Mouse (Mus musculus): ENCODE results near the gene Slc29a3. TPM values are rescaled to one million over a fixed set of nuclear protein-coding genes. Genes with fewer than 3 reads are reported as not detected.

Gene Slc29a3
- polyA plus RNA-seq, 1 experiment: 4.7 TPM

DNA sequence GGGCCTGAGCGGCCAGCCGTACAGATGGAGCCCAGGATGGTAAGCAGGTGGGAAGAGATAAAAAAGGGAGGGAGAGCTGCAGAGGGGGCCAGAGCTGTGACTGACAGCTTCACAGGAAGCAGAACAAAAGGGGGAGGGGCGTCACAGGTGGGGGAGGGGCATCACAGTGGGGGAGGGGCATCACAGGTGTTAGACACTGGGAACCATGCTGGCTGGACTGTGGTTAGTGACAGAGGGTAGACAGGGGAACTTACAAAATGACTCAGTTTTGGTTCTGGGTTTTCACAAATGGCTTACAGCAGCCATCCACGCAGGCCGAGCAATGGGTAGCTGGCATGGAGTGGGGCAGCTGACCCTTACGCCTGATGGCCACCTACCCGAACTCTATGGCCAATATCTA is 11.2 kb downstream of the Slc29a3 start:
- no peaks in the 10 kb centered on the region for H3K79me2 ChIP-seq (ENCODE audit: control insufficient read depth, insufficient read depth)
- no peaks in the 10 kb centered on the region for H3K27me3 ChIP-seq (ENCODE audit: control insufficient read depth, insufficient read depth, insufficient read length)
- TF ChIP-seq TCF3 (IDR thresholded peaks at IDR 0.05; ENCODE audit: insufficient read length, low read depth) (no peak), MYOG (IDR thresholded peaks at IDR 0.05; ENCODE audit: control insufficient read depth in 1 of 3, insufficient read depth in 1 of 3, insufficient read length in 2 of 3, low read depth in 2 of 3) (no peak), SRF (IDR thresholded peaks at IDR 0.05; ENCODE audit: control insufficient read depth, insufficient read length, low read depth) (no peak)
- H3K36me3 ChIP-seq (ENCODE audit: control insufficient read depth, insufficient read depth): no peaks in the 10 kb centered on the region
- H3K4me2 ChIP-seq (ENCODE audit: low read depth): no peak overlapping the region
- no peak overlapping the region for H3K4me3 ChIP-seq
- H3ac ChIP-seq (ENCODE audit: control insufficient read depth, insufficient read length): no peak overlapping the region

DNA sequence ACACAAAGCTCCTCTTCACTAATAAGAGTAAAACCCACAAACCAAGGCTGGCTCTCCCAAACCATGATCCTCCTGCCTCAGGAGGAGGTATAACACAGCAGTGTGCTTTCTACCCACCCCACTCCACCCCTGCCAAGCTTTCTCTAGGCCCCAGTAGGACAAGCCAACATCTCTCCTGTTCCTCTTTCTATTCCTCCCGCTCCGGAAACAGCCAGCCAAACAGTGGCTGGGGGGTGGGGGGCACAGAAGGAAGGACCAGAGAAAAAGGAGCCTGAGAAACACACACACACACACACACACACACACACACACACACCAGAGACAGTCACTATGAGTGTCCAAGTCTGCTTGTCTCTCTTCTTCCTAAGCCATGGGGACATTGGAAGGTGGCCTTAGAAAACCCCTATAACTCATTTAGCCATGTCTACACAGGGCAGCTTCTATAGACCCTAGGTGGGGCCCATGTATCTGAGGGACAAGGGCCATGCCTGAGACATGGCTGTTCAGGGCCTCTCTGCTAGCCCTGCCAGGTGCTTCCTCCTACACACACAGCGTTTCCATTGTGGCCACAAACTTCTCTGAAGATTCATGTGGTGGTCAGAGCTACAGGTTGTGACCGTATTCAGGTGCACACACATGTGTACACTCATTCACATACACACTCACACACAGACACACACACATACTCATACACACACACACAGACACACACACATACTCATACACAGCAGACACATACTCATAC is 12.8 kb downstream of the Slc29a3 start:
- H3K4me2 ChIP-seq (ENCODE audit: low read depth): no peak overlapping the region
- H3K79me2 ChIP-seq (ENCODE audit: control insufficient read depth, insufficient read depth): no peaks in the 10 kb centered on the region
- H3K4me3 ChIP-seq: no peak overlapping the region
- no peaks in the 10 kb centered on the region for H3K27me3 ChIP-seq (ENCODE audit: control insufficient read depth, insufficient read depth, insufficient read length)
- no peaks in the 10 kb centered on the region for H3K36me3 ChIP-seq (ENCODE audit: control insufficient read depth, insufficient read depth)
- no peak overlapping the region for H3ac ChIP-seq (ENCODE audit: control insufficient read depth, insufficient read length)
- TF ChIP-seq TCF3 (IDR thresholded peaks at IDR 0.05; ENCODE audit: insufficient read length, low read depth) (no peak), MAX (IDR thresholded peaks at IDR 0.05; ENCODE audit: low read depth) (no peak), MYOD1 (IDR thresholded peaks at IDR 0.05; ENCODE audit: control insufficient read depth in 1 of 3, insufficient read length in 2 of 3, low read depth in 2 of 3) (no peak), TCF12 (IDR thresholded peaks at IDR 0.05; ENCODE audit: insufficient read depth, poor library complexity, severe bottlenecking) (no peak), USF1 (IDR thresholded peaks at IDR 0.05; ENCODE audit: low read depth) (no peak), POLR2A (IDR thresholded peaks at IDR 0.05; ENCODE audit: insufficient read length, low read depth) (no peak), SRF (IDR thresholded peaks at IDR 0.05; ENCODE audit: control insufficient read depth, insufficient read length, low read depth) (no peak), REST (IDR thresholded peaks at IDR 0.05; ENCODE audit: insufficient read depth, insufficient read length) (no peak), POLR2AphosphoS2 (IDR thresholded peaks at IDR 0.05; ENCODE audit: insufficient read length, low read depth) (no peak), MYOG (IDR thresholded peaks at IDR 0.05; ENCODE audit: control insufficient read depth in 1 of 3, insufficient read depth in 1 of 3, insufficient read length in 2 of 3, low read depth in 2 of 3) (no peak), E2F4 (IDR thresholded peaks at IDR 0.05; ENCODE audit: insufficient read depth) (no peak)

DNA sequence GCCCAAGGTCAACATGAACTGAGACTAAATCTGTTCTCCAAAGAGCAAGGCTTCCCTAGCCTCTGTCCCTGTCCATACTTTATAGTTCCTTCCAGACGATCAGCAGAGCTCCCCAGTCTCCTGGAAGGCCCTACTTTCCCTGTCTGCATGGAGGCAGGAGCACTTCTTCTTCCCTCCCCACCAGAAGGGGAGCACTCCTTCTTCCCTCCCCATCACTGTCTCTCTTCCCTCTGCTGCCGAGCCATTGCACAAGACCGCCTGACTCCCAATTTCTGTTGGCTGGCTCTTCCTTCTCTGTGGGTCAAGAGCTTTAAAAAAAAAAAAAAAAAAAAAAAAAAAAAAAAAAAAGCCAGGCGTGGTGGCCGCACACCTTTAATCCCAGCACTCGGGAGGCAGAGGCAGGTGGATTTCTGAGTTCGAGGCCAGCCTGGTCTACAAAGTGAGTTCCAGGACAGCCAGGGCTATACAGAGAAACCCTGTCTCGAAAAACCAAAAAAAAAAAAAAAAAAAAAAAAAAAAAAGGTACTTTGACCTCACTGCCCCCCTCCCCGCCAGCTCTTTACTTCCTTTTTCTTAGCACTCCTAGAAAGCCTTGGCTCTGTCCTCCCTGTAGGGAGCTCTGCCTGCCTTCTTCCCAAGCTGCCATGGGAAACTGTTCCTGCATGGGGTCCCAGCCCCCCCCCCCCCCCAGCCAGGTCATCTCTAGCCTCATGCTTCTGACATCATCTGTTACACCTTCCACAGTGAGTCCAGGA is 14.5 kb downstream of the Slc29a3 start:
- no peak overlapping the region for H3K4me3 ChIP-seq
- no peaks in the 10 kb centered on the region for H3K36me3 ChIP-seq (ENCODE audit: control insufficient read depth, insufficient read depth)
- TF ChIP-seq TCF3 (IDR thresholded peaks at IDR 0.05; ENCODE audit: insufficient read length, low read depth) (no peak), MYOG (IDR thresholded peaks at IDR 0.05; ENCODE audit: control insufficient read depth in 1 of 3, insufficient read depth in 1 of 3, insufficient read length in 2 of 3, low read depth in 2 of 3) (no peak), E2F4 (IDR thresholded peaks at IDR 0.05; ENCODE audit: insufficient read depth) (no peak), POLR2A (IDR thresholded peaks at IDR 0.05; ENCODE audit: insufficient read length, low read depth) (no peak), CEBPB (IDR thresholded peaks at IDR 0.05; ENCODE audit: insufficient read depth, poor library complexity, severe bottlenecking) (no peak), USF1 (IDR thresholded peaks at IDR 0.05; ENCODE audit: low read depth) (no peak), POLR2AphosphoS2 (IDR thresholded peaks at IDR 0.05; ENCODE audit: insufficient read length, low read depth) (no peak), REST (IDR thresholded peaks at IDR 0.05; ENCODE audit: insufficient read depth, insufficient read length) (no peak), TCF12 (IDR thresholded peaks at IDR 0.05; ENCODE audit: insufficient read depth, poor library complexity, severe bottlenecking) (no peak), MAX (IDR thresholded peaks at IDR 0.05; ENCODE audit: low read depth) (no peak), SRF (IDR thresholded peaks at IDR 0.05; ENCODE audit: control insufficient read depth, insufficient read length, low read depth) (no peak), MYOD1 (IDR thresholded peaks at IDR 0.05; ENCODE audit: control insufficient read depth in 1 of 3, insufficient read length in 2 of 3, low read depth in 2 of 3) (no peak)
- no peak overlapping the region for H3K4me2 ChIP-seq (ENCODE audit: low read depth)
- no peaks in the 10 kb centered on the region for H3K27me3 ChIP-seq (ENCODE audit: control insufficient read depth, insufficient read depth, insufficient read length)
- no peak overlapping the region for H3ac ChIP-seq (ENCODE audit: control insufficient read depth, insufficient read length)
- H3K79me2 ChIP-seq (ENCODE audit: control insufficient read depth, insufficient read depth): no peaks in the 10 kb centered on the region

DNA sequence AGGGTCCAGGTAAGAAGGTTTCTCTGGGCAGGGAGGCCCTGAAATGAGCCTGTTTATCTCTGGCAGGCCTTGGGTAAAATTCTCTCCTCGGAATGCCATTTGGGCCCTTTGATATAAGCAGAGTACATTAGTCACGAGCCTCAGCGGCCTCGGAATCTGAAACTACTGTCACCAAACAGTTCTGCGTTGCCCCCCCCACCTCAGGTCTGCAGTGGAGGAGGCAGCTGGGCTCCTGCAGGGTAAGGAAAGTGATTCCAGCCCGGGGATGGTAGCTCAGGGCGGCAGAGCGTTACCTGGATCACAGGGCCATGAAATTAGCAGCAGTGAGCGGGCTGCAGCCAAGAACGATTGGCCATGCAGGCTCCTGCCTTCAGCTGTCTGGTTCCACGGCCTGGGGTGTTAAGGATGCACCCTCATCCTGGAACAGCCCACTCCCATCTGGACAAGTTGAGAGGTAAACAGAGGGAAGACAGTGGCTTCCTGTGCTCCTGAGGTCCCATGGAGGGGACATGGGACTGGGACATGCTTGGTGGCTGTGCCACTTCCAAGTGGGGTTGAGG is 15.3 kb downstream of the Slc29a3 start:
- TF ChIP-seq USF1 (IDR thresholded peaks at IDR 0.05; ENCODE audit: low read depth) (no peak), MYOD1 (IDR thresholded peaks at IDR 0.05; ENCODE audit: control insufficient read depth in 1 of 3, insufficient read length in 2 of 3, low read depth in 2 of 3) (no peak), POLR2AphosphoS2 (IDR thresholded peaks at IDR 0.05; ENCODE audit: insufficient read length, low read depth) (no peak), E2F4 (IDR thresholded peaks at IDR 0.05; ENCODE audit: insufficient read depth) (no peak), MYOG (IDR thresholded peaks at IDR 0.05; ENCODE audit: control insufficient read depth in 1 of 3, insufficient read depth in 1 of 3, insufficient read length in 2 of 3, low read depth in 2 of 3) (no peak), TCF3 (IDR thresholded peaks at IDR 0.05; ENCODE audit: insufficient read length, low read depth) (no peak), TCF12 (IDR thresholded peaks at IDR 0.05; ENCODE audit: insufficient read depth, poor library complexity, severe bottlenecking) (no peak), MAX (IDR thresholded peaks at IDR 0.05; ENCODE audit: low read depth) (no peak), POLR2A (IDR thresholded peaks at IDR 0.05; ENCODE audit: insufficient read length, low read depth) (no peak), SRF (IDR thresholded peaks at IDR 0.05; ENCODE audit: control insufficient read depth, insufficient read length, low read depth) (no peak), CEBPB (IDR thresholded peaks at IDR 0.05; ENCODE audit: insufficient read depth, poor library complexity, severe bottlenecking) (no peak), REST (IDR thresholded peaks at IDR 0.05; ENCODE audit: insufficient read depth, insufficient read length) (no peak)
- Histone ChIP-seq H3ac (ENCODE audit: control insufficient read depth, insufficient read length) (no peak overlapping the region), H3K36me3 (ENCODE audit: control insufficient read depth, insufficient read depth) (no peaks in the 10 kb centered on the region), H3K4me2 (ENCODE audit: low read depth) (no peak overlapping the region), H3K27me3 (ENCODE audit: control insufficient read depth, insufficient read depth, insufficient read length) (no peaks in the 10 kb centered on the region), H3K79me2 (ENCODE audit: control insufficient read depth, insufficient read depth) (no peaks in the 10 kb centered on the region), H3K4me3 (no peak overlapping the region)

Measured in myocyte (in vitro differentiated cells).